Mouse (Mus musculus) urinary bladder, postnatal 10 days (tissue): Measurements from ENCODE around the gene Pex14.

ENCODE experiments used
- DNase-seq: peaks from one replicate; pipeline ENCODE4 v3.0.0; 2022; ENCODE audit warnings: low spot score

Gene Pex14

DNA sequence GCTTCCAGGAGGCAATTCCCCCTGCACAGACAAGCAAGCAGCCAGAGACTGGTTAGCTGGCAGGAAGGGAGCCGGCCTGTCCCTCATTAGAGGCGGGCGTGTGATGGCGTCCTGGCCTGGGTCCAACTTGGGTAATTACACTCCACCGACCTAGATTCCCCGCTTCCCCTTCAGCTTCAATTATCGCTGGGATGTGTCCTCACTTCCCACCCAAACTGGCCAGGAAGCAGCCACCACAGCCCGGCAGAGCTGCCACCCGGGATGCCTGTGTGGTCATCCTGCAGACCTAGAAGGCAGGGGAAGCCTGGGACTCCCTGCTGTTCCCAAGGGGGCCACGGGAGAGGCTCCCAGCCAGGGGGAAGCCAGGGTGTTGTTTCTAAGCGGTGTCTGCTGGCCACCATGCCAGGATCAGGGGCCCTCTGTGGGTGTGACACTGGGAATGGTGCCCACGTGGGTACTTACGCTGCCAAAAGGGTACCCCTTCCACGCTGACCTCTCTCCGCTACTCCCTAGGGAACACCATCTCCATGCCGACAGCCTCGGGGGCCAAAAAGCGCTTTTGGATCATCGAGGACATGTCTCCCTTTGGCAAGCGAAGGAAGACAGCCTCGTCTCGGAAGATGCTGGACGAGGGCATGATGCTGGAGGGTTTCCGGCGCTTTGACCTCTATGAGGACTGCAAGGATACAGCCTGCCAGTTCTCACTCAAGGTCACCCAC, 148.6 kb downstream of the Pex14 start:
- DNase-seq = no peak

DNA sequence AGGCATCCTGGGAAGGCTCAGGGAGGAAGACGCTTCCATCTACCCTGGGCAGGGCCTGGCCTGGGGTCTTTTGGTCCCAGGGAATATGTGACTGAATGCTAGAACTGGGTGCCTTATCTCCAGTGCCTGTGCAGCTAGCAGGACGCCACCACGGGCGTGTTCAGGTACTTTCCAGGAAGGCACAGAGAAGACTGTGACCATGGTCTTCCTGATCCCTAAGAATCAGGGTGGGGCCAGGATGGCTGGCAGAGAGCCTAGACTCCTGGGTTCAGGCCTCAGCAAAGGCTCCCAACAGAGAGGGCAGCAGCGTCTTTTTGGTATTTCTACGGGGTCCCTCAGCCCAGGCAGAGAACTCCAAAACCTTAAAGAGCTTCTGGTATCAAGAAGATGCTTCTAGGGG, 149.2 kb downstream of the Pex14 start:
- DNase-seq = no peak

DNA sequence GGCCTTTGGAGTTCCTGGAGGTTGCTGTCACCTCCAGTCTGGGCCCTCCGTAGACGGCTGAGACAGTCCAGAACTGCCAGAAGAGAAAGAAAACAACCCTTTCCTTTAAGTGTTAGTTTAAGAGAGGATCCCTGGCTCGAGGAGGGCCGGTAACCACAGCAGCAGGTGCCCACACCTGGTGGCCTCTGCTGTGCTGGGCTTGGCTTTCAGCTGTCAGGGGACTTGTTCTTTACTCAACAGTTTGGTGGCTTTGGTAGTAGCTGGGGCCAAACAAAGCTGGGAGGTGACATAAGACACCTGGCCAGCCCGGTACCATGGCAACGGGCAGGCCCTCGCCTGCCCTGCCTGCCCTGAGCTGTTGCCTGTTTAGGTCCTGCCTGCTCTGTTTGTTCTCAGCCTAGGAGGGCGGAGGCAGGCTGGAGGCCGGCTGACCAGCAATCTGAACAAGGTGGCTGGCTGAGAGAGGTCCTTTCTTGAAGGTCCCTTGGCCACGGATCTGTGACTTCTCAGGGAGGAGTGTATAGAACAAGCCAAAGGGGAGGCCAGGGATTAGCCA, 151.8 kb downstream of the Pex14 start:
- DNase-seq = no peak

DNA sequence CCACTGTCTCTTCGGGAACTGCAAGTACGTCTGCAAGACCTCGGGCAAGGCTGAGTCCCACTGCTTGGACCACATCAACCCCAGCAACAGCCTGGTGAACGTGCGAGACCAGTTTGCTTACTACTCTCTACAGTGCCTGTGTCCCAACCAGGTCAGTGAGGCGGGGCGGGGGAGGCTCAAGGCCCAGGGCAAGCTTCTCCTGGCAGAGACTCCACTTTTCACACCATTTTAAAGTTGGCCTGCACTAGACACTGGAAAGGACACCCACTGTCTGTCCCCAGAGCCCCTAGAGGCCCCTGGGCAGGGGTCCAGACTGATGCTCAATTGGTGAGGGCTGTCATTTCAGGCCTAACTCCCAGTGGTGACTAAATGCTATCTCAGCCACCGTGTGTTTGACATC, 153.6 kb downstream of the Pex14 start:
- no peak for DNase-seq

DNA sequence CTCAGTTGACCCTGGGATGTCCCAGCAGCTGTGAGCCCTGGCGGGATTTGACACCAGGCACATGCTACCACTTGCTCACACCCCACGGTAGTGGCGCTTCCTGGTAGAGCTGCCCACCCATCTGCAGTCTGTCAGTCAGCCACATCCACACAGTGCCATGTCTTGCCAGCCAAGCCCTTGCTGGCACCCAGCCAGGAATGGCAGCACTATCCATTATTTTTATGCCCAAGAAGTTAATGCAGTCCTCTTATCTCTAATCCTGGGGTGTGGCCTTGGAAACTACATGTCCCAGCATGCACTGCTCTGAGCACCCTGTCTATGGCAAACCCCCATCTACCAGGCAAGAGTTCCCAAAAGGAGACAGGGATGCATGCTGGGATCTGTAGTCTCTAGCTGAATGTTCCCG, 154.2 kb downstream of the Pex14 start:
- DNase-seq = no peak

DNA sequence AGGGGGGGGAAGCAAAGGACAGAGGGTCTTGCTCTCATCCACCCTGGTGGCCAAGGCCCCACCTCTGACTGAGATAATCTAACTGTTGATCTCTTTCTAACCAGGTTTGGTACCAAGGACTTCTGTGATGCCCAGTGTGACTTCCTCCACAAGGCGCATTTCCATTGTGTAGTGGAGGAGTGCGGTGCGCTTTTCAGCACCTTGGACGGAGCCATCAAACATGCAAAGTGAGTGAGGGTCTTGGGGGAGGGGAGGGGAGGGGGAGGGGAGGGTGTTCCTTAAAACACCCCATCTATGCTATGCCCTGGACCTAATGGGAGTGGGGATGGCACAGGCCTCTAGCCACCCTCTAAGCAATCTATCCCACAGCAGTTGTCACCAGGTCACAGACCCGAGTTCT, 156.6 kb downstream of the Pex14 start:
- no peak for DNase-seq

DNA sequence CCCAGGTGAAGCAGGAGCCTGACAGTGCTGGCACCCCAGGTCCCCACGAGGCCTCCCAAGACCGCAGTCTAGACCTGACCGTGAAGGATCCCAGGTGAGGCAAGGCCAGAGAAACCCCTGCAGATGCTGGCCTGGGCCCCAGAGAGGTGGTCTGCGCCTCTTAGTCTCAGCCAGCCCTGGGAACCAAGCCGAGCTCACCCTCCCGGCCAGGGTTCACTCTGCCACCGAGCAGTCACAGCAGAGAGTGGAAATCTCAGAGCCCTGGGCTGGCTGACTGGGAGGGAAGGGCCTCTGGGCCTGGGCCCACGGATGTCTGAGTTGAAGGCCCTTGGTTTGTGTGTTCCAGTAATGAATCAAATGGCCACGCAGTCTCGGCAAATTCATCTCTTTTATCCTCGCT, 158.4 kb downstream of the Pex14 start:
- no peak for DNase-seq

DNA sequence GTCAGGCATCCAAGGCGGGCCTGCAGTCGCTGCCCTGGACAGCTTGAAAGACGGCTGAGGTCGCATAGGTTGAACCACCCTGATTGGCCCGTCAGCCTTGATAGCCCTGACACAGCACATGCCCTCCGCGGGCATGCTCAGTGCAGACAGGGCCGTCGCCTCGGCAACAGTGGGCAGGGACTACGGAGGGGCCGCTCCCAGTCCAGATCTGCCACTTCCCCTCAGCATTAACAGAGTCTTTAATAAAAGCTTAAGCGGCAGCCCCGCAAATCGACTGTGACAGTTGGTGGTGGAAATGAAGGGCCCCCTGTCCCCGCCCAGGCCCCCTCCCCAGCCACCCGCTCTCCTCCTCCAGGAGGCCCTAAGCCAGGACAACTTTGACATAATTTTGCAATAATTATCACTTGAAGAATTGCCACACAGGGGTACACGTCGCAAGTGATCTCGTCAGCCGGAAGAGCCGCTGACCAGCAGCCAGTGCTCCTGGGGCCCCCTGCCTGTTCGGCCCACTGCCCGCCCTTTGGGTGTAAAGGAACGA, 158.9 kb downstream of the Pex14 start:
- no peak for DNase-seq

DNA sequence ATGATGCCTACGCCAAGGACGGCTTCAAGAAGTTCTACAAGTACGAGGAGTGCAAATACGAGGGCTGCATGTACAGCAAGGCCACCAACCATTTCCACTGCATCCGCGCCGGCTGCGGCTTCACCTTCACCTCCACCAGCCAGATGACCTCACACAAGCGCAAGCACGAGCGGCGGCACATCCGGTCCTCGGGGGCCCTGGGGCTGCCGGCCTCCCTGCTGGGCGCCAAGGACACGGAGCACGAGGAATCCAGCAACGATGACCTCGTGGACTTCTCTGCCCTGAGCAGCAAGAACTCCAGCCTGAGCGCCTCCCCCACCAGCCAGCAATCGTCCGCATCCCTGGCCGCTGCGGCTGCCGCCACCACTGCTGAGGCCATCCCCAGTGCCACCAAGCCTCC, 161.1 kb downstream of the Pex14 start:
- no peak for DNase-seq

DNA sequence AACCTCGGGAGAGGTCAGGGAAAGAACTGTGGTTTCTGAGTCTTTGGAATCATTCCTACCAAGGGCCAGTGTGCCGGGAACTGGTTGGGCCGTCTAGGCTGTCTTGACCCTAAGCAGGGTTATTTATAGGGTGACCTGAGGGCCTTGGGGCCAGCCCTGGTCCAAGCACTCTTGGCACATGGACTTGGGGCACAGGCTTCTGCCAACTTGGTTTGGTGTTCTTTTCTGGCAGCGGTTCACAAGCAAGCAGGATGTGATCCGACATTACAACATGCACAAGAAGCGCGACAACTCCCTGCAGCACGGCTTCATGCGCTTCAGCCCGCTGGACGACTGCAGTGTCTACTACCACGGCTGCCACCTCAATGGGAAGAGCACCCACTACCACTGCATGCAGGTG, 162.9 kb downstream of the Pex14 start:
- no peak for DNase-seq

DNA sequence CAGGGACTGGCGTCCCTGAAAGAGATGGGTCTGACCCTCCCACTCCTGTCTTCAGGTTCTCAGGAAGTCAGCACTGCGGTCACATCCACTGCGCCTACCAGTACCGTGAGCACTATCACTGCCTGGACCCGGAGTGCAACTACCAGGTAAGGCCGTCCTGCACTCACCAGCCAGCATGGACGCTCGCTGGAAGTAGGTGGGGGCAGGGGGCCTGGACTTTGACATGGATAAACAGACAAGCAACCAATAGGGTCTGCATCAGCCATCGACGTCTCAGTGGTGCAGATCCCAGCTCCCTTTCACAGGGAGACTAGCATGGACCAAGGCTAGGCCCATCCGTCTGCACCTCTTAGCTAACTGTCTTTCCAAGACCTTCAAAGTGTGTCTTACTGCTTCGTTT, 163.6 kb downstream of the Pex14 start:
- no peak for DNase-seq

DNA sequence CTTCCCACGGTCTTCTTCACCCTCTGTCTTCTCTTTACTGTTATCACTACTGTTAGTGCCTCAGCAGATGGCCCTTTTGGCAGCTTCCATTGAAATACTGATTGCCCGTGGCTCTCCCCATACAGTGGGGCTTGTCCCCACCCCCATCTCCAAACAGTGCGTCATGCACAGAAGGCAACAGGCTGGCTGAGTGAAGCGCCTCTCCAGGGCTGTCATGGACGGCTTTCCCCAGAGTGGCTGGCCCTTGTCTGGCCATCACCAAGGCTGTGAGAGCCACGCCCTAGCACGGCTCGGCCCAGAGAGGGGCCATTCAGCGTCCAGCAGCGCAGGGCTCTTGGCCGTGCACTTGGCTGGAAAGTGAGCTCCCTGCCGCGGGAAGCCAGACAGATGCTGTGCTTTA, 164.5 kb downstream of the Pex14 start:
- DNase-seq = no peak

DNA sequence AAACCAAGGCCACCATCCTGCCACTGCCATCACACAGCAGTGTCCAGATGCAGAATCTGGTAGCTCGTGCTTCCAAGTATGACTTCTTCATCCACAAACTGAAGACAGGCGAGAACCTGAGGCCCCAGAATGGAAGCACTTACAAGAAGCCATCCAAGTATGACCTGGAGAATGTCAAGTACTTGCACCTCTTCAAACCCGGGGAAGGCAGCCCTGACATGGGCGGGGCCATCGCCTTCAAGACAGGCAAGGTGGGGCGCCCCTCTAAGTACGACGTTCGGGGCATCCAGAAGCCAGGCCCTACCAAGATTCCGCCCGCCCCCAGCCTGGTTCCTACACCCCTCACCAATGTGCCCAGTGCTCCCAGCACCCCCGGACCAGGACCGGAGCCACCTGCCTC, 166.6 kb downstream of the Pex14 start:
- DNase-seq = no peak

DNA sequence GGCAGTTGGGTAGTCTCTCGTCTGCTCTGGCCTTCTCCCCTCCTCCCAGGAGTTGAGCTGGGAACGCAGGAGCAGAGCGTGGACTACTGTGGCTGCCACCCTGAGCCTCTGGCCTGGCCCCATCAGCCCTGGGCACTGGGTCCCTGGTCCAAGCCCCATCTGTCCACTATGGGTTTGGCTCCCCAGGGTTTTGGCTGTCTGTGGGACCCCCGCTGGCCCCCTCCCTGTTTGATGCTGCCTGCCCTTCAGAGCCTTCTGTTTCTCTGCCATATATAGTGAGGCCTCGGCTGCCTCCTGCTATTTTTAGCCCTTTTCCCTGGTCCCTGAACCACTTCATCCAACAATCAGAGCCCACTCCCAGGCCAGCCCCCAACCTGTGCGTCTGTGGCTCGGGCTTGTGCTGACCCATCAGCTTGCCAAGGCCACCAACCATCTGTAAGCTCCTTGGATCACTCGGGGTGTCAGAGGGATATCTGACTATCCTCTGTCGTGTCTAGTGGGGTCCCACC, 168.9 kb downstream of the Pex14 start:
- DNase-seq = no peak

DNA sequence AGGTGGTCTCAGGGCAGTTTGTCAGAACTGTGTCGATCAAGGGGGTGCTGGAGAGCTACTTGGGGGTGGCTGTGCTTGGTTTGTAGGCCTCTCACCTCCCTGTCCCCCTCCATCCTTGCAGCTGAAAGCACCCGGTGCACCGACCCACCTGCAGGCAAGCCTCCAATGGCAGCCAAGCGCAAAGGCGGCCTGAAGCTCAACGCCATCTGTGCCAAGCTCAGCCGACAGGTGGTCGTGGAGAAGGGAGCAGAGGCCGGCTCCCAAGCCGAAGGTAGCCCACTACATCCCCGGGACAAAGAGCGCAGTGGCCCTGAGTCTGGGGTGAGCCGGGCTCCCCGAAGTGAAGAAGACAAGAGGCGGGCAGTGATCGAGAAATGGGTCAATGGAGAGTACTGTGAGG, 170.8 kb downstream of the Pex14 start:
- DNase-seq = no peak

DNA sequence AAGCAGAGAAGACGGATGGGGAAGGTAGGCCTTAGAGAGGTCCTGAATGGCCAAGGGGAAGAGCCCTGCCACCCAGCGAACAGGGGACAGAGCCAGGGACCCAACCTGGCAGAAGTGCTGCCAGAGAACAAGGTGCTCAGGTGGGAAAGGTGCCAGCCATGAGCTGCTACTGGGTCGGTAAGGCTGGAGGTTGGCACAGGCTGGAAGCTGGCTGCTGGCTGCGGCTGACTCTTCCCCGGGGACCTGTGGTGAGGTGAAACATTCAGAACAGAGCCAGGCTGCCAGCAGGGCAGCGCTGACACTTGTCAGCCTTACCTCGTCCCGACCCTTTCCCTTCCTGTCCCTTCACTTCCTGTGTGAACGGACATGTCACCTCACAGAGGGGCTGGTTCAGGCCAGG, 171.4 kb downstream of the Pex14 start:
- no peak for DNase-seq

DNA sequence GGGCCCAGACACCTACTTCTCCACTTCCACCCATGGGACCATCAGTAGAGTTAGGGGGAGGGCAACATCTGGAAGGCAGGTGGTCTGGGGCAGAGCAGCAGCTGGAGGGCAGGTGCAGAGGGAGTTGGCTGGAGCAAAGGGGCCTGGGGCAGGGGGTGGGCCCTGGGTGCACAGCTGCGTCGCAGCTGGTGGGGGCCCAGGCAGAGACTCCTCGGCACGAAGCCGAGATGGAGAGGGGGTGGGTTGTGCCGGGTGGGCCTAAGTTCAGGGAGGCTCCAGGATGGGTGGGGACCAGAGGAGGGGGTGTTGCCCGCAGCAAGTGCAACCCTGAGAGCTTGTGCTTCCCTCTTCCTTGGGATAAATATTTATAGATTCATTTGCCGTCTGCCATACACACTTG, 173.2 kb downstream of the Pex14 start:
- DNase-seq = no peak

DNA sequence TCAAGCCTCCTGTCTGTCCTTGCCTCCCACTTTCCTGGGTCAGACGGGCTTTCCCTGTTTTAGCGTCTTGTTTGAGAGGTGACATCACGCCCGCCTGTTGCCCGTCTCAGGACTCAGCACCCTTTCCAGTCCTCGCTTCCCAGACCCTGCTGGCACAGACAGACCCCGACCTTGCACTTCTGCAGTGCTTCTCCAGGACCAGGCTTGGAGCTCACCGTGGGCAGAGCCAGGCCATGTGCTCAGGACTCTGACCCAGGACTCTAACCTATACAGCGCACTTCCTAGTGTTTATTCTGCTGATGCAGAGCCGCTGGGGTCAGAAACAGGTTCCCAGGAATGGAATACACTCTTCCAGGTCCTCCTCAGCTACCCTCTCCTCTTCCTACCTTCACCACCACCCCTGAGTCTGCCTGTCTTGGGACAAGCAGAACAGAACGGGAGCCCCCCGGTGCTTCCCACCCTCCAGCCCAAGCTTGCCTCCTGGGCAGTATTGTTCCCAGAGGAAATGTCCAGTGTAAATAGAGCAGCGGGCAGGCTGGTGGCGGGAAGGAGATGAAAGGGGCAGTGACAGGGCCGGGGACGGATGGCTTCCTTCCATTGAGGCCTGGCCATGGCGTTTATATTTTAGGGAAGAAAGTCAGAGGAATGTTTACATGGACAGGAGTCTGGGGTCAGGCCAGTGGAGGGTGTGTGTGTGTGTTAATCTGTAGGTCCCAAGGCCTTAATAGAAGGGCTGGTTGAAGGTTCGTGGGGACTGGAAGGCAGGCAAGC, 173.9 kb downstream of the Pex14 start:
- DNase-seq = no peak

DNA sequence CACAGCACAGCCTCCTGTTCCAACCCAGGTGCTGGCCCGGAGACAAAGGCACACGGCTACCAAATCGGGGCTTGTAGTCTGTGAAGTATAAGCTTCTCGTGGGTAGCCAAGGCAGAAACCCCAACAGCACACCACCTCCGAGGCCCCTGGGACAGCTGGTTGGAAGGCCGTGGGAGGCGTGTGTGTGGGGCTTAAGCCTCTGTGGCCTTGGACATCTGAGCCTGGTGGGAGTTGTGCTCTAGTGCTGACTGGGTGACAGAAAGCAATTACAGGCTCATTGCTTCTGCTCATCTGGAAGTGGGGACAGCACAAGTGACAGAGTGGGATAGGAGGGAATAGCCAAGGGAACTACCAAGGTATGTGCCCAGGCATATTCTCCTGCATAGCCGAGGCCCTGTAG, 175.7 kb downstream of the Pex14 start:
- no peak for DNase-seq

DNA sequence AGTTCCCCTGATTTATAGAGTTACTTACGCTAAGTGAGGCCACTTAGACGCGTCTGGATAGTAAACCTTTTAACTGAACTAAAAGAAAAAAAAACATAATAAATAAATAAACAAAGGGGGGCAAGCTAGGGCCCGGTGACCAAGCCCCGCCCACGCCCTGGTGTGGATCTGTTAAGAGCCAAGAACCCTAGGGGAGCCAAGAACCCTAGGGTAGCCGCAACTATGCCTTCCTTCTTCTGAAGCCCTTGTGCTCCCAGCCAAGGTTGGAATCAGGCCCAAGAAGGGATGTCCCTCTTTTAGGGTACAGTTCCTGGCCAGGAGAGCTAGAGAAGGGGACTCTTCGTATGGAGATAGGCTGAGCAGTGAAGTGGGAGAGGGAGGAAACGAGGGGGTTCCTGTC, 176.3 kb downstream of the Pex14 start:
- no peak for DNase-seq

DNA sequence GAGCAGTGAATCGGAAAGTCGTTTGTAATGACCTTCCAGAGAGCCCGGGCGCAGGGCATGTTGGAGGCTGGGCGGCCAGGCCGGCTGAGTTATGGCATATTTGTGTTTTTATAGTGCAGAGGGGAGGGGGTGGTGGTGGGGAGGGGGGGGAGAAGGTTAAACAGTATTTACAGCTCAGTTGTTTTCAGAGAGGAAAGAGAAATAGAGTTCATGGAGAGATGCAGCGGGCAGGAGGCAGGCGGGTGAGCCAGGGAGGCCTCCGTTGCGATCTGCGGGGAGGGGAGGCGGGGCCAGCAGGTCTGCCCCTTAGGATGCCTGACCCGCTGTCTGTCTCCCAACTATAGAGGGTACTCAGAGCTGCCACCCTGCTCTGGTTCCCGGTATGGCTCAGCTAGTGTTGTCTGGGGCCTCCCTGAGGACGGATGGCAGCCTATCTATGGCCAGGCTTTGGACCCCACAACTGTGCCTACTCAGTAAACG, 177.4 kb downstream of the Pex14 start:
- no peak for DNase-seq

DNA sequence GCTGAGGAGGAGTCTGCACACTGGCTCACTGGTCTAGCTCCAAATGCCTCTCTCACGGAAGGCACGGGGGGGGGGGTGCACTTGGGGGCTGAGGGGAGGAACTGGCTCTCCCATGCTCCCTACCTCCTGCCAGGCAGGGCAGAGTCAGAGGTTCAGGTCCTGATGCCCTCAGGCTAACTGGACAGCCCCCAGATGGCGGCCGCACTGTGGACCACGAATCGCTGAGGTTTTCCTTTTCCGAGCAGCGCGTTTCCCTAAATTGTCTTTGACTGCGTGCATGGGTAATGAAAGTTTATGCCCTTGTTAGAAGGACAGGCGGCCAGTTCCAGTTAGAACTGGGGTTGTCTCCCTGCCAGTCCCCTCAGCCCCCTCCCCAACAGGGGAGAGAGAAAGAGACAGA, 179.1 kb downstream of the Pex14 start:
- DNase-seq = no peak
